Mouse (Mus musculus) intestine, embryonic 16.5 days (tissue): ENCODE results near the gene Srbd1. TPM values are rescaled to one million over a fixed set of nuclear protein-coding genes. Genes with fewer than 3 reads are reported as not detected.

Experiments
- ATAC-seq: fragments of 200-750 bp; cut with Nextera tagmentation; 2 replicates; pipeline ENCODE4 v1.8.0; 2017; ENCODE audit warnings: moderate TSS enrichment, moderate library complexity
- H3K27ac ChIP-seq: fragments of 300-500 bp; sonication (generic); 2 replicates; pipeline ENCODE4 v1.5.1; 2014; ENCODE audit warnings: mild to moderate bottlenecking, low read length
- H3K27me3 ChIP-seq: fragments of 300-500 bp; sonication (generic); replicated peaks from 2 replicates; pipeline ENCODE4 v1.6.1; 2014; ENCODE audit warnings: low read length, control low read depth, mixed read lengths; ENCODE audit not compliant: control insufficient read depth, insufficient read depth
- H3K36me3 ChIP-seq: fragments of 300-500 bp; sonication (generic); 2 replicates; pipeline ENCODE4 v1.6.1; 2014; ENCODE audit warnings: low read length, control low read depth; ENCODE audit not compliant: control insufficient read depth, insufficient read depth
- H3K4me1 ChIP-seq: fragments of 300-500 bp; sonication (generic); 2 replicates; pipeline ENCODE4 v1.6.1; 2014; ENCODE audit warnings: low read length, control low read depth, mixed read lengths; ENCODE audit not compliant: control insufficient read depth, insufficient read depth
- H3K4me2 ChIP-seq: fragments of 300-500 bp; sonication (generic); 2 replicates; pipeline ENCODE4 v1.6.1; 2014; ENCODE audit warnings: low read depth, low read length, control low read depth
- H3K4me3 ChIP-seq: fragments of 300-500 bp; sonication (generic); 2 replicates; pipeline ENCODE4 v1.5.1; 2014; ENCODE audit warnings: mild to moderate bottlenecking, low read length
- H3K9ac ChIP-seq: fragments of 300-500 bp; sonication (generic); 2 replicates; pipeline ENCODE4 v1.6.1; 2014; ENCODE audit warnings: low read depth, low read length
- H3K9me3 ChIP-seq: fragments of 300-500 bp; sonication (generic); 2 replicates; pipeline ENCODE4 v1.6.1; 2016; ENCODE audit warnings: low read length, control low read depth; ENCODE audit not compliant: control insufficient read depth
- WGBS: fragments of 180-500 bp; shearing (Covaris S2); extraction: QIAGEN DNeasy Blood & Tissue Kit; methylation state at CpG from one replicate; pipeline ENCODE4 v1.1.7; 2014; 5-methylcytosine and 5-hydroxymethylcytosine counted together
- polyA plus RNA-seq: library from polyadenylated mRNA; unstranded; fragments of >200 nt; fragmentation: Nextera tagmentation; extraction: Ambion mirVana; gene quantifications from 2 replicates; pipeline ENCODE4 v1.2.1, GENCODE M21; 2015

Srbd1 gene
- polyA plus RNA-seq, 1 experiment from 2014 or later = 13.3 TPM

DNA sequence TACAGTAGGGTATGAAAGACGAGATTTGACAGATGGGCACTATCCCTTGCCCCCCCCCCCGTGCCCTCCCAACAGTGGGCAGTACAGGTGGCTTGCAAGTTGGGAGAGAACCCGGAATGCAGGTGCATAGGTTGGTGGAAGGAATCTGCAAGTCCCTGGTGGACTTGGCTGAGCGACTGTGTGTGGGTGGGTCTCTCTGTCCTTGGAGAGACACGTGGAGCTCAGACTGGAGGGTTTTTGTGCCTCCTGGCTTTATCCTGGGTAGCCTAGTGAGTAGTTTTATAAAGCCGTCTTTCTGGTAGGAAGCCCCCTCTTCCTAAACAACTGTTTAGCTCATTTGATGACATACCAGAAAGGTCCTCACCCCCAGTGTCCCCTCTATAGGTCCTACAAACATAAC, 24.1 kb upstream of the Srbd1 start:
- Histone ChIP-seq H3K4me2 (peak overlapping the region; percentile 96), H3K9ac (peak overlapping the region; percentile 94), H3K27ac (no peak overlapping the region), H3K4me1 (peaks cover 28% of the 10 kb centered on the region), H3K27me3 (no peaks in the 10 kb centered on the region), H3K36me3 (no peaks in the 10 kb centered on the region), H3K4me3 (peak overlapping the region; percentile 84), H3K9me3 (no peaks in the 10 kb centered on the region)
- 24% methylated on average over 6 of the region's 6 CpGs for WGBS
- no peak for ATAC-seq

DNA sequence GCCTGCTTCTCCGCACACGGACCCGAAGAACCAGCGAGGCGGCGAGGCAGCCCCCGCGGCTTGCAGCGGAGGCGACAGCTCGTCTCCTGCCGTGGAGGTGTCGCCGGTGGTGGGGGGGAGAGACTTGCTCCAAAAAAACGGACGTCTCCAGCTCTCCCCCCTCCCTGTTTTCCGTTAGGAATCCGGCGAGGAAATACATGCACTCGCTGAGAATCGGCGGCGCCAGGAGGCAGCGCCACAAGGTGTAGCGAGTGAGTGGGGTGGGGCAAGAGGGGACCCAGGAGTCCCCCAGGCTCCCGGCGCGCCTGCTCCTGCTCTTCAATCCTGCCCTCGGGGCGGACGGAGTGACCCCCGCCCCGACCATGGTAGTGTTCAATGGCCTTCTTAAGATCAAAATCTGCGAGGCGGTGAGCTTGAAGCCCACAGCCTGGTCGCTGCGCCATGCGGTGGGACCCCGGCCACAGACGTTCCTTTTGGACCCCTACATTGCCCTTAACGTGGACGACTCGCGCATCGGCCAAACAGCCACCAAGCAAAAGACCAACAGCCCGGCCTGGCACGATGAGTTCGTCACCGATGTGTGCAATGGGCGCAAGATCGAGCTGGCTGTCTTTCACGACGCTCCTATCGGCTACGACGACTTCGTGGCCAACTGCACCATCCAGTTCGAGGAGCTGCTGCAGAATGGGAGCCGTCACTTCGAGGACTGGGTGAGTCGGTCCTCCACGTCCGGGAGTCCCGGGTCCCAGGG, 23.4 kb upstream of the Srbd1 start:
- Histone ChIP-seq H3K4me1 (peaks cover 35% of the 10 kb centered on the region), H3K36me3 (no peaks in the 10 kb centered on the region), H3K27ac (peak overlapping the region; percentile 99), H3K9me3 (no peaks in the 10 kb centered on the region), H3K4me3 (peak overlapping the region; percentile 84), H3K9ac (peak overlapping the region; percentile 94), H3K27me3 (no peaks in the 10 kb centered on the region), H3K4me2 (peak overlapping the region; percentile 96)
- no peak for ATAC-seq
- under 1% methylated on average over 64 of the region's 64 CpGs for WGBS

DNA sequence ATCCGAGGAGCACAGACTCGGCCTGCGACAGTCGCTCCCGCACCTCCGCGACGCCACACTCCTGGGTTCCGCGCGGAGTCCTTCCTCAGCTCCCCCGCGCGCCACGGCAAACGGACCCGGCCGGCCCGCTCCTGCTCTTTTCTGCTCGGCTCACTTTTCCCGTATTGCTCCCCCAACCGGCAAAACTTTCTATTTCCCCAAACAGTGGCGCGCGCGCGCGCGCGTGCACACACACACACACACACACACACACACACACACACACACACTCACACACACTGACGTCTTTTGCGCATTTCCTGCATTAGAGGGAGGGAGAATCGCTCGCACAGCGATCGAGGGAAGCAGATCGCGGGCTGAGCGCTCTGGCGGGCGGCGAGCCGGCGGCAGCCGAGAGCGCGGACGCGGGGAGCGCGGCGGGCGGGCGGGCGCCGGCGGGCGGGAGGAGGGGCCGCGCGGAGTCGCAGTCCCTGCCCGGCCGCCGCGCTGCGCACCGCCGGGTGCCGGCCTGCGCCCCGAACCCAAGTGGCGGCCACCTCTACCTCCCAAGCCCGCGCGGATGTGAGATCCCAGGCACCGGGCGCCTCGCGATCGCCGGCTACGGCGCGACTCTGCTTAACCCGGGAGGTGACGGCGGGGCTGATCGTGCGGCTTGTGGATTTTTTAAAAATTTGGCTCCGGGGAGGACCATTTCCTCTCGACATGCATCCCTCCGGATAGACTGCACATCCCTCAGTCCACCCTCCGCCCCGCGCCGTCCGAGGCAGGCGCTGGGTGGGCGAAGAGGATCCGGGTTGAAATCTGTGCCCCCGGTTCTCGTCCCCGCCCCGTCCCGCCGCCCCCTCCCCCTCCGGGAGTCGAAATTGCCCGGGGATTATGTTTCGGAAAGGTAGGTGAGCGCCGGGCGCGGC, 22.6 kb upstream of the Srbd1 start, which contains the start of gene Prkce:
TSS of gene Prkce (plus strand) at position 466 of the 911 bp plus-strand sequence.
- Histone ChIP-seq H3K9me3 (no peaks in the 10 kb centered on the region), H3K36me3 (no peaks in the 10 kb centered on the region), H3K4me1 (peaks cover 35% of the 10 kb centered on the region), H3K4me2 (peak within 1 kb of the TSS; percentile 96), H3K27me3 (no peaks in the 10 kb centered on the region), H3K9ac (peak within 1 kb of the TSS; percentile 94), H3K27ac (peak within 1 kb of the TSS; percentile 99), H3K4me3 (peak within 1 kb of the TSS; percentile 84)
- peak; percentile 65 for ATAC-seq
- under 1% methylated on average over 105 of the region's 115 CpGs for WGBS

DNA sequence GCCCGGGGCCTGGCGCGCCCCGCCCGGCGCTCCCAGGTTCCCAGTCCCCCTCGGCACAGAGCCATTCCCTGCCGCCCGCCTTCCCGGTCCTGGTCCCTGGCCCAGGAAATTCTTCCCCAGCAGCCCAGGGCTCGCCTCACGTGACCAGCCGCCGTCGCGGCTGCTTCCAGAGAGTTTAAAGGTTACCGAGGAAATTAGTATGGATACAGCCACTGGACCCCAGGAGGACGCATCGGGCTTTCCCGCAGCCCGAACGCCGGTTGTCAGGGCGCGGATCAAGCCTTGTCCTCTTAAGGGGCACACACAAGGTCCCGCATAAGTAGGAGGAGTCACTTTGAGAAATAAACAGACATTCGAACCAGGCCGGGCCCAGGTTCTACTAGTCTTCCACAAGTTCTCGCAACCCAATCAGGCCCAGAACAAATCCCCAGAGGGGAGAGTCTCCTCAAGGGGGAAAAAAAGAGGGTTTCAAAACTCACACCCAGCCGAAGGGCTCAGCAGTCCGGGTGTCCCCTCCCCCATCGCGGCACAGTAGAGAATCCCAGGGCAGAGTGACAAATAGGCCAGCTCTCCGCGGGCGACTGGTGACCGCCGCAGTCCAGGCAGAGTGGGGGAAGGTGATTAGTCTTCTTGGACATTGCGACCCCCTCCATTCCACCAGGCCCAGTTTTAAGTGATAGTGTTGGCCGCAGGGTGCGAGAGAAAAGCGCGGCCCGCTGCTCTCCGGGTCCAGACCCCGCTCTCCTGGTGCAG, 21.8 kb upstream of the Srbd1 start:
- H3K27me3 ChIP-seq = no peaks in the 10 kb centered on the region
- WGBS = under 1% methylated on average over 46 of the region's 46 CpGs
- no peaks in the 10 kb centered on the region for H3K9me3 ChIP-seq
- H3K9ac ChIP-seq = peak overlapping the region; percentile 94
- H3K4me3 ChIP-seq = peak overlapping the region; percentile 84
- peak overlapping the region; percentile 99 for H3K27ac ChIP-seq
- H3K4me1 ChIP-seq = peaks cover 35% of the 10 kb centered on the region
- H3K4me2 ChIP-seq = peak overlapping the region; percentile 96
- no peaks in the 10 kb centered on the region for H3K36me3 ChIP-seq
- ATAC-seq = peak; percentile 57

DNA sequence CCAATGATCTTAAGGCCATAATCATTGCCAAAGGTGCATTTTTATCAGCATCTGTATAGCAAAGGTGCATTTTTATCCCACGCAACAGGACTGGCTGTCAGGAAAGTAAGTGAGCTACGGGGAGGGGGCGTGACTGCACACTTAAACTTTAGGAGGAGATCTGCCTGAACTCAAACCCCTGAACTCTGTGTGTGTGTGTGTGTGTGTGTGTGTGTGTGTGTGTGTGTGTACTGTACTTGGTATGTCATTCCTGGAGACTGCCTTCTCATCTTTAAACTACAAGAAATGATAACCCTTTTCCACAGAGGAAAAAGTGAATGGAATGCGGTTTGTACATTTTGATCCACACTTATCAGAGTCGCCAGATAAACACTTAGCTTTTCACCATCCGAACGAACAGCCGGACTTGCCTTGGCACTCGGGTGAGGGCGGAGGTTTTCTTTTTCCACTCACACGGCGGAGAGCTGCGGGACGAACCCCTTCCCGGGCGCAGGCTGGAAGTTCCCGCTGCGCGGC, 21.1 kb upstream of the Srbd1 start:
- Histone ChIP-seq H3K4me1 (peaks cover 35% of the 10 kb centered on the region), H3K36me3 (no peaks in the 10 kb centered on the region), H3K9ac (peak overlapping the region; percentile 94), H3K27ac (peak overlapping the region; percentile 99), H3K9me3 (no peaks in the 10 kb centered on the region), H3K4me3 (peak overlapping the region; percentile 84), H3K27me3 (no peaks in the 10 kb centered on the region), H3K4me2 (peak overlapping the region; percentile 96)
- 2% methylated on average over 19 of the region's 19 CpGs for WGBS
- ATAC-seq = no peak

DNA sequence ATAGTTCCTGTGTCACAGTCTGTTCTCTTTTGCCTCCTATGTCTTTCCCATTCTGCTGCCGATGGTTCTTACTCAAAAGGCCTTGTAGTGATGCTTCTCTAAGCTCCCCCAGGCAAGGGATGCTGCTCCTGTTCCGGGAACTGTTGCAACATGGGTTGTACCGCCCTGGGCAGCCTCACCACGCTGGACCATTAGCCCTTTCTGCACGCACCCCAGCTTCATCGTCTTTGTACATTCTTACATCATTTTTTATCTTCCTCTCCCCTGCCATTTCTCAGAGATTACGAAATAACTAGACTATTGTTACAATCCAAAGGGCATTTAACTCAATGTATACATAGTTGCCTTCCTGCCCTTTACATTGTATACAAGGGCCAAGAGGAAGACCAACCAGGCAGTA, 19.4 kb upstream of the Srbd1 start:
- ATAC-seq = peak; percentile 14; the same call in 1 of the 2 replicates
- H3K36me3 ChIP-seq = no peaks in the 10 kb centered on the region
- H3K4me3 ChIP-seq = no peak overlapping the region
- H3K27me3 ChIP-seq = no peaks in the 10 kb centered on the region
- H3K9ac ChIP-seq = no peak overlapping the region
- H3K27ac ChIP-seq = peak overlapping the region; percentile 66; the same call in 1 of the 2 replicates
- WGBS = 58% methylated on average over 7 of the region's 7 CpGs
- peaks cover 24% of the 10 kb centered on the region for H3K4me1 ChIP-seq
- no peak overlapping the region for H3K4me2 ChIP-seq
- no peaks in the 10 kb centered on the region for H3K9me3 ChIP-seq

DNA sequence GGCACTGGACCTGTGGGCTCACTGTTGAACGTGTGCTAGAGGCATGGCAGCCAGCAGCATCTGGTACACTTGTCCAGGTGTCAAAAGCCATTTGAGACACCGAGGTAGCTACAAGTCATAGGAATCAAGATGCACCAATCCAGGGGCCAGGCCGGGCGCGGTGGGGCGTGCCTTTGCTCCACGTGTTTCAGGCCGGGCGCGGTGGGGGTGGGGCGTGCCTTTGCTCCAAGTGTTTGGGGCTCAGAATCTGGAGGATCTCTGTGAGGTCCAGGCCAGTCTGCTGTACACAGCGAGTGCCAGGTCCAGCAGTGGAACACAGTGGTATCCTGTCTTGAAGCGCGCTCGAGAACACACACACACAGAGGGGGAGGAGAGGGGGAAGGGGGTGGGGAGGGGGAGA, 17.7 kb upstream of the Srbd1 start:
- H3K4me3 ChIP-seq = no peak overlapping the region
- no peak overlapping the region for H3K9ac ChIP-seq
- no peak overlapping the region for H3K27ac ChIP-seq
- no peak overlapping the region for H3K4me2 ChIP-seq
- no peaks in the 10 kb centered on the region for H3K36me3 ChIP-seq
- 56% methylated on average over 15 of the region's 15 CpGs for WGBS
- peaks cover 18% of the 10 kb centered on the region for H3K4me1 ChIP-seq
- peak; percentile 1; the same call in 1 of the 2 replicates for ATAC-seq
- H3K9me3 ChIP-seq = no peaks in the 10 kb centered on the region
- no peaks in the 10 kb centered on the region for H3K27me3 ChIP-seq

DNA sequence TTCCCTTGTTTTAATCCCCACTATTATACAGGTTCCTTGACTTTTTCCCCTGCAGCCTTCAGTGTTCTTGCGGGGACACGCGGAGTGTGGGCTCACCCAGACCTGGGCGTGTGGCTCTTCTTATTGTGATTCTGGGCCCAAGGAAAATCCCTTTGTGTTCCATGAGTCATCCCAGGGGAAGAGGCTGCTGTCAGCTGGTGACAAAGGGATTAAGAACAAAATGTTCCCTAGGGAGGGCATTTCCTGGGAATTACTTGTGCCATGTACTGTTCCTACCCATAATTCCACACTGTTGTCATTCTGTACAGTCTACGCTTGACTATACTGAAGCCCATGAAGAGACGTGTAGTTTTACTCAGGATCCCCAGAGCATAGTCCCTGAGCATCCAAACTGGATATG, 12.0 kb upstream of the Srbd1 start:
- Histone ChIP-seq H3K36me3 (no peaks in the 10 kb centered on the region), H3K4me3 (no peak overlapping the region), H3K9ac (no peak overlapping the region), H3K9me3 (no peaks in the 10 kb centered on the region; the same call in 1 of the 2 replicates), H3K27me3 (no peaks in the 10 kb centered on the region; the same call in 1 of the 2 replicates), H3K27ac (no peak overlapping the region), H3K4me1 (no peaks in the 10 kb centered on the region), H3K4me2 (no peak overlapping the region)
- no peak for ATAC-seq
- WGBS = 91% methylated on average over 6 of the region's 6 CpGs
